Mouse (Mus musculus) liver, postnatal 0 days (tissue): ENCODE data around the gene S1pr2. TPM values are rescaled to one million over a fixed set of nuclear protein-coding genes. Genes with fewer than 3 reads are reported as not detected.

Experiments
- ATAC-seq: fragments of 200-750 bp; cut with Nextera tagmentation; 2 replicates; pipeline ENCODE4 v1.8.0; 2017; ENCODE audit warnings: mild to moderate bottlenecking, moderate library complexity
- DNase-seq: peaks from one replicate; pipeline ENCODE4 v3.0.0-alpha.2; 2016
- H3K27ac ChIP-seq: fragments of 300-500 bp; sonication (generic); 2 replicates; pipeline ENCODE4 v1.5.1; 2014; ENCODE audit warnings: antibody characterized with exemption, moderate library complexity, mild to moderate bottlenecking, low read depth
- H3K27me3 ChIP-seq: fragments of 300-500 bp; sonication (generic); 2 replicates; pipeline ENCODE4 v1.6.1; 2014; ENCODE audit warnings: low read length, control low read depth, mixed read lengths; ENCODE audit not compliant: insufficient read depth
- H3K36me3 ChIP-seq: fragments of 300-500 bp; sonication (generic); replicated peaks from 2 replicates; pipeline ENCODE4 v1.6.1; 2014; ENCODE audit warnings: mild to moderate bottlenecking, control low read depth, low read length, moderate library complexity, mixed read lengths; ENCODE audit not compliant: insufficient read depth
- H3K4me1 ChIP-seq: fragments of 300-500 bp; sonication (generic); 2 replicates; pipeline ENCODE4 v1.6.1; 2014; ENCODE audit warnings: antibody characterized with exemption, mild to moderate bottlenecking, control low read depth; ENCODE audit not compliant: insufficient read depth
- H3K4me2 ChIP-seq: fragments of 300-500 bp; sonication (generic); 2 replicates; pipeline ENCODE4 v1.6.1; 2014; ENCODE audit warnings: low read depth, mild to moderate bottlenecking, low read length, moderate library complexity, mixed read lengths
- H3K4me3 ChIP-seq: fragments of 300-500 bp; sonication (generic); 2 replicates; pipeline ENCODE4 v1.5.1; 2014; ENCODE audit warnings: low read depth, low read length
- H3K9ac ChIP-seq: fragments of 300-500 bp; sonication (generic); replicated peaks from 2 replicates; pipeline ENCODE4 v1.6.1; 2014; ENCODE audit warnings: mild to moderate bottlenecking, moderate library complexity
- H3K9me3 ChIP-seq: fragments of 300-500 bp; sonication (generic); 2 replicates; pipeline ENCODE4 v1.6.1; 2016; ENCODE audit warnings: mild to moderate bottlenecking, control low read depth, low read length, mixed read lengths
- CTCF ChIP-seq: sonication (generic); IDR thresholded peaks from 2 replicates; pipeline ENCODE4 v1.5.1; 2016; ENCODE audit warnings: antibody characterized with exemption, low read depth
- EP300 ChIP-seq: IDR thresholded peaks from 2 replicates; pipeline ENCODE4 v1.6.1; 2016; ENCODE audit warnings: antibody characterized with exemption, low read depth, mild to moderate bottlenecking
- WGBS: fragments of 180-500 bp; shearing (Covaris S2); extraction: QIAGEN DNeasy Blood & Tissue Kit; methylation state at CpG from one replicate; pipeline ENCODE4 v1.1.7; 2014; ENCODE audit not compliant: insufficient replicate concordance; 5-methylcytosine and 5-hydroxymethylcytosine counted together
- polyA plus RNA-seq: library from polyadenylated mRNA; unstranded; fragments of >200 nt; fragmentation: Nextera tagmentation; extraction: Ambion mirVana; gene quantifications from 2 replicates; pipeline ENCODE4 v1.2.1, GENCODE M21; 2015

The S1pr2 gene
- polyA plus RNA-seq, 1 experiment from 2014 or later, result 3.1 TPM

GRCm38 (mm10) chr9:20993165-20993898, 16.8 kb upstream of the S1pr2 start:
- Histone ChIP-seq H3K9me3 (no peaks in the 10 kb centered on the region), H3K27me3 (no peaks in the 10 kb centered on the region), H3K4me3 (no peak overlapping the region), H3K36me3 (no peaks in the 10 kb centered on the region), H3K4me2 (no peak overlapping the region), H3K9ac (no peak overlapping the region), H3K27ac (no peak overlapping the region), H3K4me1 (peaks cover 4% of the 10 kb centered on the region; the same call in 1 of the 2 replicates)
- DNase-seq (no peak), ATAC-seq (peak; percentile 53; the same call in 1 of the 2 replicates)
- WGBS, result 68% methylated on average over 5 of the region's 5 CpGs
- no peak for TF ChIP-seq CTCF
- TF ChIP-seq EP300, result no peak

GRCm38 (mm10) chr9:20991587-20991986, 15.0 kb upstream of the S1pr2 start:
- TF ChIP-seq EP300 (no peak), CTCF (no peak)
- no peaks in the 10 kb centered on the region for H3K9me3 ChIP-seq
- no peaks in the 10 kb centered on the region for H3K27me3 ChIP-seq
- H3K4me3 ChIP-seq, result no peak overlapping the region
- no peak for DNase-seq
- no peaks in the 10 kb centered on the region for H3K36me3 ChIP-seq
- peaks cover 4% of the 10 kb centered on the region; the same call in 1 of the 2 replicates for H3K4me1 ChIP-seq
- no peak for ATAC-seq
- 69% methylated on average over 4 of the region's 4 CpGs for WGBS
- H3K9ac ChIP-seq, result no peak overlapping the region
- H3K4me2 ChIP-seq, result no peak overlapping the region
- no peak overlapping the region for H3K27ac ChIP-seq

GRCm38 (mm10) chr9:20990861-20991260, 14.3 kb upstream of the S1pr2 start:
- H3K9me3 ChIP-seq, result no peaks in the 10 kb centered on the region
- H3K36me3 ChIP-seq, result no peaks in the 10 kb centered on the region
- H3K4me1 ChIP-seq, result peaks cover 4% of the 10 kb centered on the region; the same call in 1 of the 2 replicates
- 27% methylated on average over 10 of the region's 10 CpGs for WGBS
- no peak overlapping the region for H3K27ac ChIP-seq
- no peak overlapping the region for H3K4me3 ChIP-seq
- peak overlapping the region; percentile 38; the same call in 1 of the 2 replicates for H3K4me2 ChIP-seq
- no peak for TF ChIP-seq CTCF
- TF ChIP-seq EP300, result no peak
- no peak overlapping the region for H3K9ac ChIP-seq
- no peaks in the 10 kb centered on the region for H3K27me3 ChIP-seq
- DNase-seq (no peak), ATAC-seq (no peak)

GRCm38 (mm10) chr9:20987953-20988352, 11.4 kb upstream of the S1pr2 start:
- Histone ChIP-seq H3K27me3 (no peaks in the 10 kb centered on the region), H3K4me2 (no peak overlapping the region), H3K4me1 (peaks cover 4% of the 10 kb centered on the region; the same call in 1 of the 2 replicates), H3K9me3 (no peaks in the 10 kb centered on the region), H3K4me3 (no peak overlapping the region), H3K27ac (no peak overlapping the region), H3K36me3 (no peaks in the 10 kb centered on the region), H3K9ac (no peak overlapping the region)
- 44% methylated on average over 7 of the region's 7 CpGs for WGBS
- no peak for TF ChIP-seq CTCF
- no peak for TF ChIP-seq EP300
- no peak for ATAC-seq
- no peak for DNase-seq

- Histone ChIP-seq H3K9ac (no peak overlapping the region), H3K4me2 (no peak overlapping the region), H3K36me3 (no peaks in the 10 kb centered on the region), H3K4me1 (peaks cover 4% of the 10 kb centered on the region; the same call in 1 of the 2 replicates), H3K9me3 (no peaks in the 10 kb centered on the region), H3K27me3 (no peaks in the 10 kb centered on the region), H3K4me3 (no peak overlapping the region), H3K27ac (no peak overlapping the region)
- no peak for DNase-seq
- 72% methylated on average over 15 of the region's 15 CpGs for WGBS
- TF ChIP-seq EP300, result no peak
- no peak for TF ChIP-seq CTCF
- ATAC-seq, result no peak
Observed at GRCm38 (mm10) chr9:20986952-20987686, 10.5 kb upstream of the S1pr2 start.

GRCm38 (mm10) chr9:20983169-20983568, 6.6 kb upstream of the S1pr2 start:
- H3K27me3 ChIP-seq, result no peaks in the 10 kb centered on the region
- WGBS, result 35% methylated on average over 5 of the region's 5 CpGs
- no peaks in the 10 kb centered on the region for H3K9me3 ChIP-seq
- H3K4me3 ChIP-seq, result no peak overlapping the region
- no peak for ATAC-seq
- H3K4me1 ChIP-seq, result 0 out of 2 replicates have a peak, but pooled peaks cover 7% of the 10 kb centered on the region
- H3K36me3 ChIP-seq, result no peaks in the 10 kb centered on the region
- no peak for DNase-seq
- TF ChIP-seq CTCF (no peak), EP300 (no peak)
- no peak overlapping the region for H3K4me2 ChIP-seq
- H3K9ac ChIP-seq, result no peak overlapping the region
- H3K27ac ChIP-seq, result no peak overlapping the region
